ENCODE assay signal across 10 mouse cellular contexts in the genomic region with DNA sequence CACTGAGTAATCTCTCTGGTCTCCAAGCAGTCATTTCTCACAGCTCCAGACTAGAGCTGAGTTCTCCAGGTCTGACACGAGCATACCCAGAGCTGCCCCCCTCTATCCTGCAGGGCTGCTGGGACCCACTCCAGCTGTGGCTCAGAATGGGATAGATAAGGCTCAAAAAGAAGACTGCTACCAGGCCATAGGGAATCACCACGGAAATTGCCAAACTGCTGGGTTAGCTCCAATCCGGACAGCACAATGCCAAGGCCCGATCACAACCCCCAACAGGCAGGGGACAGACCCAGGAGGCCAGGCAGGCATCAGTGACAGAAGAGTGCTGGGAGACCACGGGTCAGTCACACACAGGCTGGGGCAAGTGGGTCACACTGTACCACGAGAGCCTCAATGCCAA. TPM values are rescaled to one million over a fixed set of nuclear protein-coding genes. Genes with fewer than 3 reads are reported as not detected.
DNase-seq lines count a peak whose midpoint lies in the region; ATAC-seq and TF ChIP-seq lines count a peak whose summit lies in the region.
"Had no signal": no experiment of that assay in that cellular context is flagged by ENCODE, and none has a peak within 500 bp of the region (broad histone marks: within the 10 kb centered on the region; RNA-seq: fewer than 3 reads in every experiment).

No protein-coding gene starts in this region.

- ATAC-seq in hindbrain, embryonic 15.5 days (ENCODE audit: low FRiP score, low read depth): no peak
- ATAC-seq in hindbrain, embryonic 11.5 days (ENCODE audit: low FRiP score): no peak
- ATAC-seq in midbrain, embryonic 13.5 days: no peak
- no peak for ATAC-seq in midbrain, postnatal 0 days (ENCODE audit: low FRiP score)
- ATAC-seq in stomach, embryonic 16.5 days (ENCODE audit: insufficient read depth, low FRiP score): no peak
- ATAC-seq: activated CD4-positive, CD25-positive, alpha-beta regulatory T cell, adult 4 months had no signal

- peaks cover 50% of the 10 kb centered on the region for H3K4me1 ChIP-seq in hindbrain, embryonic 15.5 days (replicated peaks)
- peaks cover 4% of the 10 kb centered on the region; the same call in 1 of the 2 replicates for H3K4me1 ChIP-seq in hindbrain, embryonic 11.5 days (replicated peaks; ENCODE audit: control insufficient read depth, insufficient read depth, low read length)
- peaks cover 72% of the 10 kb centered on the region for H3K4me1 ChIP-seq in midbrain, embryonic 13.5 days (replicated peaks)
- peaks cover 19% of the 10 kb centered on the region for H3K4me1 ChIP-seq in midbrain, postnatal 0 days (ENCODE audit: insufficient read depth, low read length)
- H3K4me1 ChIP-seq in stomach, embryonic 16.5 days (ENCODE audit: control insufficient read depth, insufficient read depth, low read length): peaks cover 51% of the 10 kb centered on the region

- H3K9ac ChIP-seq in hindbrain, embryonic 15.5 days: 0 out of 2 replicates have a peak overlapping the region, but pooled peaks have one; percentile 4
- H3K9ac ChIP-seq in hindbrain, embryonic 11.5 days (ENCODE audit: low read depth, low read length): no peak overlapping the region
- H3K9ac ChIP-seq in midbrain, embryonic 13.5 days (replicated peaks): 0 out of 2 replicates have a peak overlapping the region, but pooled peaks have one; percentile 14
- no peak overlapping the region for H3K9ac ChIP-seq in midbrain, postnatal 0 days (replicated peaks; ENCODE audit: low read length, poor library complexity, severe bottlenecking)
- H3K9ac ChIP-seq in stomach, embryonic 16.5 days (ENCODE audit: low read length): peak overlapping the region; percentile 23; the same call in 1 of the 2 replicates

- no peaks in the 10 kb centered on the region for H3K27me3 ChIP-seq in hindbrain, embryonic 15.5 days
- no peaks in the 10 kb centered on the region for H3K27me3 ChIP-seq in hindbrain, embryonic 11.5 days (ENCODE audit: control insufficient read depth, insufficient read depth, low read length)
- H3K27me3 ChIP-seq in midbrain, embryonic 13.5 days: no peaks in the 10 kb centered on the region
- no peaks in the 10 kb centered on the region for H3K27me3 ChIP-seq in midbrain, postnatal 0 days (ENCODE audit: insufficient read depth, low read length)
- H3K27me3 ChIP-seq in stomach, embryonic 16.5 days (ENCODE audit: control insufficient read depth, insufficient read depth, low read length): no peaks in the 10 kb centered on the region

- no peak for TF ChIP-seq CTCF in midbrain, postnatal 0 days (IDR thresholded peaks at IDR 0.05)

- H3K36me3 ChIP-seq in hindbrain, embryonic 15.5 days: no peaks in the 10 kb centered on the region
- H3K36me3 ChIP-seq in hindbrain, embryonic 11.5 days (ENCODE audit: control insufficient read depth, insufficient read depth, low read length): no peaks in the 10 kb centered on the region
- H3K36me3 ChIP-seq in midbrain, embryonic 13.5 days: peaks cover 3% of the 10 kb centered on the region
- H3K36me3 ChIP-seq in midbrain, postnatal 0 days (ENCODE audit: insufficient read depth, low read length): no peaks in the 10 kb centered on the region
- H3K36me3 ChIP-seq in stomach, embryonic 16.5 days (ENCODE audit: control insufficient read depth, insufficient read depth, low read length): no peaks in the 10 kb centered on the region

- no peaks in the 10 kb centered on the region for H3K9me3 ChIP-seq in hindbrain, embryonic 15.5 days
- no peaks in the 10 kb centered on the region for H3K9me3 ChIP-seq in hindbrain, embryonic 11.5 days (ENCODE audit: control insufficient read depth, low read length)
- H3K9me3 ChIP-seq in midbrain, embryonic 13.5 days: no peaks in the 10 kb centered on the region
- H3K9me3 ChIP-seq in midbrain, postnatal 0 days (ENCODE audit: low read length): no peaks in the 10 kb centered on the region
- no peaks in the 10 kb centered on the region for H3K9me3 ChIP-seq in stomach, embryonic 16.5 days (replicated peaks; ENCODE audit: control insufficient read depth, low read length)

- no peak overlapping the region for H3K27ac ChIP-seq in hindbrain, embryonic 15.5 days (replicated peaks)
- no peak overlapping the region for H3K27ac ChIP-seq in hindbrain, embryonic 11.5 days (ENCODE audit: low read depth, low read length)
- H3K27ac ChIP-seq in midbrain, embryonic 13.5 days: peak overlapping the region; percentile 30; the same call in 1 of the 2 replicates
- no peak overlapping the region for H3K27ac ChIP-seq in midbrain, postnatal 0 days (ENCODE audit: low read depth, low read length)
- peak overlapping the region; percentile 47 for H3K27ac ChIP-seq in stomach, embryonic 16.5 days (ENCODE audit: low read length)

- no peak overlapping the region for H3K4me2 ChIP-seq in hindbrain, embryonic 15.5 days
- no peak overlapping the region for H3K4me2 ChIP-seq in hindbrain, embryonic 11.5 days (replicated peaks; ENCODE audit: low read depth, low read length)
- H3K4me2 ChIP-seq in midbrain, embryonic 13.5 days (replicated peaks): no peak overlapping the region
- no peak overlapping the region for H3K4me2 ChIP-seq in midbrain, postnatal 0 days (ENCODE audit: low read depth, low read length, poor library complexity, severe bottlenecking)
- H3K4me2 ChIP-seq in stomach, embryonic 16.5 days (ENCODE audit: low read depth, low read length): no peak overlapping the region

- WGBS in hindbrain, embryonic 15.5 days: 57% methylated on average over 6 of the region's 6 CpGs
- 72% methylated on average over 6 of the region's 6 CpGs for WGBS in hindbrain, embryonic 11.5 days
- 57% methylated on average over 6 of the region's 6 CpGs for WGBS in midbrain, embryonic 13.5 days
- 41% methylated on average over 6 of the region's 6 CpGs for WGBS in midbrain, postnatal 0 days
- 56% methylated on average over 6 of the region's 6 CpGs for WGBS in stomach, embryonic 16.5 days

- H3K4me3 ChIP-seq in hindbrain, embryonic 15.5 days: no peak overlapping the region
- no peak overlapping the region for H3K4me3 ChIP-seq in hindbrain, embryonic 11.5 days (ENCODE audit: low read depth, low read length)
- H3K4me3 ChIP-seq in midbrain, embryonic 13.5 days (replicated peaks): no peak overlapping the region
- no peak overlapping the region for H3K4me3 ChIP-seq in midbrain, postnatal 0 days (ENCODE audit: low read depth, low read length)
- H3K4me3 ChIP-seq in stomach, embryonic 16.5 days (replicated peaks; ENCODE audit: low read length): no peak overlapping the region

- no peak for DNase-seq in hindbrain, embryonic 11.5 days (ENCODE audit: low spot score)
- DNase-seq in midbrain, postnatal 0 days (ENCODE audit: low spot score): no peak
- DNase-seq in fibroblast of lung, adult 2 months (ENCODE audit: low read depth): peak; percentile 40
- DNase-seq in spleen, postnatal 10 days (ENCODE audit: low spot score in 2 of 2): no peak
- DNase-seq: cerebellum, postnatal 10 days; thymus, postnatal 36 days had no signal

RNA-seq across cellular contexts. Expression of gene Phf2, which starts 12.9 kb away (rescaled TPM):
- polyA plus RNA-seq in hindbrain, embryonic 15.5 days (2015; fragmentation: Nextera tagmentation; extraction: Ambion mirVana): 8.2 and 8.5 TPM in 2 replicates
- 10.0 and 13.2 TPM in 2 replicates for polyA plus RNA-seq in hindbrain, embryonic 11.5 days (2014; fragmentation: Nextera tagmentation; extraction: Ambion mirVana)
- polyA plus RNA-seq in midbrain, embryonic 13.5 days (2015; fragmentation: Nextera tagmentation; extraction: Ambion mirVana): 10.6 and 12.0 TPM in 2 replicates
- total RNA-seq in midbrain, postnatal 0 days (2014; rRNA removed): 26.0 and 26.4 TPM in 2 replicates
- 4.5 and 5.1 TPM in 2 replicates for polyA plus RNA-seq in midbrain, postnatal 0 days (2015; fragmentation: Nextera tagmentation; extraction: Ambion mirVana)
- polyA plus RNA-seq in stomach, embryonic 16.5 days (2015; fragmentation: Nextera tagmentation; extraction: Ambion mirVana): 6.1 and 6.3 TPM in 2 replicates

Comparison
In these comparisons a context has a peak if more than half of its experiments do, and no peak if none do; other contexts are left out.
1. H3K27ac ChIP-seq: peak in midbrain, embryonic 13.5 days (single experiment) and stomach, embryonic 16.5 days (single experiment); none in hindbrain, embryonic 15.5 days (single experiment), hindbrain, embryonic 11.5 days (single experiment) and midbrain, postnatal 0 days (single experiment).
2. H3K9ac ChIP-seq: peak in hindbrain, embryonic 15.5 days (single experiment), midbrain, embryonic 13.5 days (single experiment) and stomach, embryonic 16.5 days (single experiment); none in hindbrain, embryonic 11.5 days (single experiment) and midbrain, postnatal 0 days (single experiment).